In the genomic region with DNA sequence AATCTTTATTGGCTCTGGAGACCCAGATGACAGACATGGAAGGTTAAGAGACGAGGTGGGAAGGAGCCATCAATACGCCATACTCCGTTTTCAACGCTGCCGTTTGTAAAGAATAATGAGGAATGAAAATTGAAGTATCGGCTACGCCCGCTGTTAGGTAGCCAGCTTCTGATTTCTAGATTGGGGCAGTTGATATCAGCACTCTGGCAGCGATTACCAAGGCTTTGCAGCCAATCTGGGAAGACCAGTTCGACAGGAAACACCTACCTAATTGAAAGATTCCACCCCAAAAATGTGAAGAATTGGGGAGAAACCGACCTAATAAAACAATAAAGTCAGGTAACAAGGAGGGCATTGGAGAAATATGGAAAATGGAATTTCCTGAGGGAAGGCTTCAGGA, we compare ENCODE assay signal across 21 mouse cellular contexts. TPM values are rescaled to one million over a fixed set of nuclear protein-coding genes. Genes with fewer than 3 reads are reported as not detected.
DNase-seq lines count a peak whose midpoint lies in the region; ATAC-seq and TF ChIP-seq lines count a peak whose summit lies in the region.
"Had no signal": no experiment of that assay in that cellular context is flagged by ENCODE, and none has a peak within 500 bp of the region (broad histone marks: within the 10 kb centered on the region; RNA-seq: fewer than 3 reads in every experiment).

No protein-coding gene starts in this region.

- H3K27ac ChIP-seq in embryonic facial prominence, embryonic 13.5 days = 0 out of 2 replicates have a peak overlapping the region, but pooled peaks have one; percentile 24
- H3K27ac ChIP-seq in embryonic facial prominence, embryonic 10.5 days (replicated peaks) = no peak overlapping the region
- peak overlapping the region; percentile 70 for H3K27ac ChIP-seq in kidney, postnatal 0 days
- peak overlapping the region; percentile 23 for H3K27ac ChIP-seq in embryonic facial prominence, embryonic 14.5 days (replicated peaks; ENCODE audit: low read depth, low read length)
- peak overlapping the region; percentile 65 for H3K27ac ChIP-seq in limb, embryonic 15.5 days
- H3K27ac ChIP-seq: hindbrain, embryonic 12.5 days had no signal

- ATAC-seq in embryonic facial prominence, embryonic 13.5 days (ENCODE audit: insufficient number of reproducible peaks, insufficient read depth, low FRiP score, low TSS enrichment, low read depth) = no peak
- no peak for ATAC-seq in kidney, postnatal 0 days (replicated peaks; ENCODE audit: low FRiP score, low read depth)
- ATAC-seq in embryonic facial prominence, embryonic 14.5 days (ENCODE audit: low read depth) = no peak
- no peak for ATAC-seq in limb, embryonic 15.5 days (ENCODE audit: insufficient number of reproducible peaks, low FRiP score, low TSS enrichment, low read depth)
- ATAC-seq: forebrain, embryonic 16.5 days; liver, postnatal 0 days had no signal

- intact Hi-C loops in left cerebral cortex, postnatal 36 days (cut with DNase I) = no loop called here

- no peak for TF ChIP-seq CTCF in kidney, postnatal 0 days (IDR thresholded peaks at IDR 0.05; ENCODE audit: low read depth)

- no peaks in the 10 kb centered on the region for H3K9me3 ChIP-seq in embryonic facial prominence, embryonic 13.5 days
- 0 out of 2 replicates have a peak, but pooled peaks cover 3% of the 10 kb centered on the region for H3K9me3 ChIP-seq in embryonic facial prominence, embryonic 10.5 days
- no peaks in the 10 kb centered on the region for H3K9me3 ChIP-seq in kidney, postnatal 0 days (replicated peaks; ENCODE audit: low read length)
- H3K9me3 ChIP-seq in embryonic facial prominence, embryonic 14.5 days (ENCODE audit: control insufficient read depth, low read length) = no peaks in the 10 kb centered on the region
- H3K9me3 ChIP-seq in limb, embryonic 15.5 days = no peaks in the 10 kb centered on the region
- H3K9me3 ChIP-seq: hindbrain, embryonic 12.5 days; megakaryocyte, embryonic 14.5 days had no signal

- H3K4me2 ChIP-seq in embryonic facial prominence, embryonic 13.5 days = peak overlapping the region; percentile 9; the same call in 1 of the 2 replicates
- H3K4me2 ChIP-seq in kidney, postnatal 0 days (ENCODE audit: low read length) = peak overlapping the region; percentile 11; the same call in 1 of the 2 replicates
- H3K4me2 ChIP-seq in embryonic facial prominence, embryonic 14.5 days (ENCODE audit: low read depth, low read length) = peak overlapping the region; percentile 23; the same call in 1 of the 2 replicates
- H3K4me2 ChIP-seq in limb, embryonic 15.5 days = peak overlapping the region; percentile 31
- H3K4me2 ChIP-seq: heart, embryonic 11.5 days; hindbrain, embryonic 12.5 days had no signal

- DNase-seq in embryonic facial prominence, embryonic 10.5 days (ENCODE audit: low spot score) = no peak
- no peak for DNase-seq in kidney, postnatal 0 days (ENCODE audit: low spot score)
- DNase-seq in kidney, postnatal 4 days = no peak
- peak; percentile 51 for DNase-seq in embryonic facial prominence, embryonic 14.5 days (ENCODE audit: low spot score)
- no peak for DNase-seq in left cerebral cortex, postnatal 36 days (ENCODE audit: low spot score in 2 of 2)
- DNase-seq in retina, embryonic 14.5 days (ENCODE audit: low spot score) = no peak
- DNase-seq: adrenal gland, adult 2 months; cerebellum, adult 2 months; cerebellum, postnatal 36 days; gastrocnemius, postnatal 36 days; heart, postnatal 10 days; liver, postnatal 0 days; midbrain, embryonic 14.5 days; spleen, adult 18-20 months had no signal

- 0 out of 2 replicates have a peak, but pooled peaks cover 7% of the 10 kb centered on the region for H3K4me1 ChIP-seq in embryonic facial prominence, embryonic 13.5 days
- peaks cover 6% of the 10 kb centered on the region; the same call in 1 of the 2 replicates for H3K4me1 ChIP-seq in embryonic facial prominence, embryonic 10.5 days
- H3K4me1 ChIP-seq in kidney, postnatal 0 days (replicated peaks; ENCODE audit: insufficient read depth, low read length) = no peaks in the 10 kb centered on the region
- H3K4me1 ChIP-seq in embryonic facial prominence, embryonic 14.5 days (ENCODE audit: control insufficient read depth, insufficient read depth, low read length) = no peaks in the 10 kb centered on the region
- H3K4me1 ChIP-seq in limb, embryonic 15.5 days = no peaks in the 10 kb centered on the region
- H3K4me1 ChIP-seq: megakaryocyte, embryonic 14.5 days had no signal

- H3K36me3 ChIP-seq in embryonic facial prominence, embryonic 13.5 days = no peaks in the 10 kb centered on the region
- H3K36me3 ChIP-seq in embryonic facial prominence, embryonic 10.5 days (replicated peaks) = no peaks in the 10 kb centered on the region
- no peaks in the 10 kb centered on the region for H3K36me3 ChIP-seq in kidney, postnatal 0 days (ENCODE audit: insufficient read depth, low read length)
- no peaks in the 10 kb centered on the region for H3K36me3 ChIP-seq in embryonic facial prominence, embryonic 14.5 days (ENCODE audit: control insufficient read depth, insufficient read depth, low read length)
- H3K36me3 ChIP-seq in limb, embryonic 15.5 days = no peaks in the 10 kb centered on the region
- H3K36me3 ChIP-seq: hindbrain, embryonic 12.5 days had no signal

- no peak overlapping the region for H3K4me3 ChIP-seq in embryonic facial prominence, embryonic 13.5 days
- H3K4me3 ChIP-seq in embryonic facial prominence, embryonic 10.5 days = no peak overlapping the region
- H3K4me3 ChIP-seq in kidney, postnatal 0 days (replicated peaks; ENCODE audit: low read depth, low read length) = no peak overlapping the region
- no peak overlapping the region for H3K4me3 ChIP-seq in embryonic facial prominence, embryonic 14.5 days (ENCODE audit: low read depth, low read length)
- no peak overlapping the region for H3K4me3 ChIP-seq in limb, embryonic 15.5 days
- H3K4me3 ChIP-seq: hindbrain, embryonic 12.5 days; megakaryocyte, embryonic 14.5 days; myocyte had no signal

- H3K9ac ChIP-seq in embryonic facial prominence, embryonic 13.5 days = no peak overlapping the region
- no peak overlapping the region for H3K9ac ChIP-seq in kidney, postnatal 0 days (ENCODE audit: low read depth, low read length)
- H3K9ac ChIP-seq in embryonic facial prominence, embryonic 14.5 days (ENCODE audit: low read depth, low read length) = no peak overlapping the region
- H3K9ac ChIP-seq in limb, embryonic 15.5 days = no peak overlapping the region
- H3K9ac ChIP-seq: hindbrain, embryonic 12.5 days; liver, postnatal 0 days had no signal

- no peaks in the 10 kb centered on the region for H3K27me3 ChIP-seq in embryonic facial prominence, embryonic 13.5 days
- H3K27me3 ChIP-seq in embryonic facial prominence, embryonic 10.5 days (replicated peaks; ENCODE audit: low read depth, poor library complexity, severe bottlenecking) = no peaks in the 10 kb centered on the region
- H3K27me3 ChIP-seq in kidney, postnatal 0 days (ENCODE audit: insufficient read depth, low read length) = no peaks in the 10 kb centered on the region
- no peaks in the 10 kb centered on the region for H3K27me3 ChIP-seq in embryonic facial prominence, embryonic 14.5 days (replicated peaks; ENCODE audit: control insufficient read depth, insufficient read depth, low read length)
- H3K27me3 ChIP-seq in limb, embryonic 15.5 days = no peaks in the 10 kb centered on the region
- H3K27me3 ChIP-seq: hindbrain, embryonic 12.5 days; megakaryocyte, embryonic 14.5 days had no signal

- 62% methylated on average over 11 of the region's 11 CpGs for WGBS in embryonic facial prominence, embryonic 13.5 days
- 85% methylated on average over 11 of the region's 11 CpGs for WGBS in embryonic facial prominence, embryonic 10.5 days
- WGBS in kidney, postnatal 0 days = 68% methylated on average over 11 of the region's 11 CpGs
- 68% methylated on average over 11 of the region's 11 CpGs for WGBS in embryonic facial prominence, embryonic 14.5 days
- 58% methylated on average over 11 of the region's 11 CpGs for WGBS in limb, embryonic 15.5 days

RNA-seq across cellular contexts. Expression of a gene that starts 38.2 kb away (rescaled TPM):
- polyA plus RNA-seq in embryonic facial prominence, embryonic 13.5 days (2015; fragmentation: Nextera tagmentation; extraction: Ambion mirVana) = 15.3 and 16.4 TPM in 2 replicates
- polyA plus RNA-seq in embryonic facial prominence, embryonic 10.5 days (2016; fragmentation: Nextera tagmentation; extraction: Ambion mirVana) = 10.6 and 10.9 TPM in 2 replicates
- 15.3 and 16.6 TPM in 2 replicates for polyA plus RNA-seq in kidney, postnatal 0 days (2015; fragmentation: Nextera tagmentation; extraction: Ambion mirVana)
- 25.3 and 29.8 TPM in 2 replicates for polyA plus RNA-seq in embryonic facial prominence, embryonic 14.5 days (2014; fragmentation: Nextera tagmentation; extraction: Ambion mirVana)
- polyA plus RNA-seq in limb, embryonic 15.5 days (2015; fragmentation: Nextera tagmentation; extraction: Ambion mirVana) = 17.3 and 22.6 TPM in 2 replicates
- total RNA-seq in left cerebral cortex, postnatal 36 days (2021) = 10 to 100 TPM; 20.4 to 22.3 TPM
